Mouse (Mus musculus) cortical plate, adult 2 months (tissue): ENCODE results near the gene Agbl3. TPM values are rescaled to one million over a fixed set of nuclear protein-coding genes. Genes with fewer than 3 reads are reported as not detected.

Experiments used
- H3K27ac ChIP-seq: fragments of 200-500 bp; 2 replicates; pipeline ENCODE4 v1.5.1; 2012; ENCODE audit warnings: low read length, control low read depth, inconsistent platforms; ENCODE audit not compliant: insufficient read depth
- H3K4me1 ChIP-seq: fragments of 200-500 bp; 2 replicates; pipeline ENCODE4 v1.6.1; 2011; ENCODE audit warnings: low read length; ENCODE audit not compliant: control insufficient read depth, insufficient read depth
- H3K4me3 ChIP-seq: fragments of 200-500 bp; 2 replicates; pipeline ENCODE4 v1.5.1; 2011; ENCODE audit warnings: mild to moderate bottlenecking, low read length, control low read depth; ENCODE audit not compliant: insufficient read depth
- CTCF ChIP-seq: fragments of 200-500 bp; IDR thresholded peaks from 2 replicates; pipeline ENCODE4 v1.5.1; 2011; ENCODE audit warnings: mild to moderate bottlenecking, control low read depth, low read length; ENCODE audit not compliant: insufficient read depth; ENCODE audit errors: extremely low read depth
- POLR2A ChIP-seq: fragments of 200-500 bp; IDR thresholded peaks from 2 replicates; pipeline ENCODE4 v1.6.1; 2011; ENCODE audit warnings: mild to moderate bottlenecking, low read length, control low read depth; ENCODE audit not compliant: insufficient read depth; ENCODE audit errors: extremely low read depth
- polyA plus RNA-seq: library from polyadenylated mRNA; depleted of rRNA; stranded (reverse); fragments of >200 nt; gene quantifications from 2 replicates; pipeline ENCODE4 v1.2.3, GENCODE M21; 2012

The Agbl3 gene
- polyA plus RNA-seq, 1 experiment = 15.7 TPM

- Histone ChIP-seq H3K4me1 (peaks cover 1% of the 10 kb centered on the region), H3K27ac (no peak overlapping the region), H3K4me3 (no peak overlapping the region)
- TF ChIP-seq POLR2A (no peak), CTCF (no peak)
Measured at GRCm38 (mm10) chr6:34879101-34879740, 99.0 kb downstream of the Agbl3 start.

GRCm38 (mm10) chr6:34879911-34880475 is 99.8 kb downstream of the Agbl3 start:
- Histone ChIP-seq H3K4me3 (no peak overlapping the region), H3K4me1 (peaks cover 1% of the 10 kb centered on the region), H3K27ac (no peak overlapping the region)
- TF ChIP-seq POLR2A = no peak
- peak; percentile 53 for TF ChIP-seq CTCF

GRCm38 (mm10) chr6:34884724-34885123 is 104.5 kb downstream of the Agbl3 start:
- Histone ChIP-seq H3K27ac (no peak overlapping the region), H3K4me3 (no peak overlapping the region), H3K4me1 (no peaks in the 10 kb centered on the region)
- TF ChIP-seq POLR2A = no peak
- TF ChIP-seq CTCF = no peak

GRCm38 (mm10) chr6:34887131-34887850 is 107.1 kb downstream of the Agbl3 start:
- H3K4me1 ChIP-seq = no peaks in the 10 kb centered on the region
- no peak for TF ChIP-seq CTCF
- no peak for TF ChIP-seq POLR2A
- H3K27ac ChIP-seq = peak overlapping the region; percentile 32; the same call in 1 of the 2 replicates
- H3K4me3 ChIP-seq = no peak overlapping the region

- TF ChIP-seq POLR2A = no peak
- no peak for TF ChIP-seq CTCF
- Histone ChIP-seq H3K27ac (no peak overlapping the region), H3K4me1 (no peaks in the 10 kb centered on the region), H3K4me3 (no peak overlapping the region)
Measured at GRCm38 (mm10) chr6:34889185-34889584, 109.0 kb downstream of the Agbl3 start.

GRCm38 (mm10) chr6:34895569-34895968 is 115.3 kb downstream of the Agbl3 start:
- no peak for TF ChIP-seq POLR2A
- TF ChIP-seq CTCF = no peak
- no peaks in the 10 kb centered on the region for H3K4me1 ChIP-seq
- no peak overlapping the region for H3K27ac ChIP-seq
- H3K4me3 ChIP-seq = no peak overlapping the region

GRCm38 (mm10) chr6:34896168-34896780 is 116.0 kb downstream of the Agbl3 start:
- no peak overlapping the region for H3K4me3 ChIP-seq
- no peak for TF ChIP-seq CTCF
- TF ChIP-seq POLR2A = no peak
- H3K4me1 ChIP-seq = no peaks in the 10 kb centered on the region
- no peak overlapping the region for H3K27ac ChIP-seq

GRCm38 (mm10) chr6:34899127-34899526 is 118.9 kb downstream of the Agbl3 start:
- no peak overlapping the region for H3K27ac ChIP-seq
- TF ChIP-seq POLR2A = no peak
- no peak for TF ChIP-seq CTCF
- H3K4me3 ChIP-seq = no peak overlapping the region
- no peaks in the 10 kb centered on the region for H3K4me1 ChIP-seq

- Histone ChIP-seq H3K4me1 (no peaks in the 10 kb centered on the region), H3K4me3 (no peak overlapping the region), H3K27ac (no peak overlapping the region)
- TF ChIP-seq POLR2A (no peak), CTCF (no peak)
Measured at GRCm38 (mm10) chr6:34900990-34901389, 120.8 kb downstream of the Agbl3 start.
